Mouse (Mus musculus): ENCODE measurements around the gene Fdx1. TPM values are rescaled to one million over a fixed set of nuclear protein-coding genes. Genes with fewer than 3 reads are reported as not detected.
A peak's percentile ranks its signal among the peaks of the same experiment; 100 is the strongest.

The Fdx1 gene
- polyA plus RNA-seq, 1 experiment from 2014 or later, result 65.0 TPM

- H3K9ac ChIP-seq (replicated peaks; ENCODE audit: low read length), result no peak overlapping the region
- H3K4me1 ChIP-seq (ENCODE audit: control insufficient read depth, insufficient read depth, low read length), result no peaks in the 10 kb centered on the region
- no peak overlapping the region for H3K4me3 ChIP-seq (ENCODE audit: low read depth, low read length)
- no peak overlapping the region for H3K4me2 ChIP-seq (ENCODE audit: low read depth, low read length)
- no peaks in the 10 kb centered on the region for H3K9me3 ChIP-seq (replicated peaks; ENCODE audit: control insufficient read depth, low read length)
- ATAC-seq (replicated peaks; ENCODE audit: insufficient number of reproducible peaks, low FRiP score, low TSS enrichment, low read depth) (no peak), DNase-seq (ENCODE audit: low spot score) (no peak)
- WGBS, result 81% methylated on average over 2 of the region's 2 CpGs
- no peaks in the 10 kb centered on the region for H3K27me3 ChIP-seq (ENCODE audit: control insufficient read depth, insufficient read depth, low read length)
- no peak overlapping the region for H3K27ac ChIP-seq (replicated peaks; ENCODE audit: low read depth, low read length)
- no peaks in the 10 kb centered on the region for H3K36me3 ChIP-seq (replicated peaks; ENCODE audit: control insufficient read depth, insufficient read depth, low read depth, low read length)
Measured at GRCm38 (mm10) chr9:51922756-51923155, 40.6 kb downstream of the Fdx1 start.

- no peak overlapping the region for H3K9ac ChIP-seq (replicated peaks; ENCODE audit: low read length)
- H3K27ac ChIP-seq (replicated peaks; ENCODE audit: low read depth, low read length), result no peak overlapping the region
- no peak overlapping the region for H3K4me2 ChIP-seq (ENCODE audit: low read depth, low read length)
- WGBS, result 63% methylated on average over 1 of the region's 1 CpGs
- no peak overlapping the region for H3K4me3 ChIP-seq (ENCODE audit: low read depth, low read length)
- no peaks in the 10 kb centered on the region for H3K27me3 ChIP-seq (ENCODE audit: control insufficient read depth, insufficient read depth, low read length)
- ATAC-seq (replicated peaks; ENCODE audit: insufficient number of reproducible peaks, low FRiP score, low TSS enrichment, low read depth) (no peak), DNase-seq (ENCODE audit: low spot score) (no peak)
- H3K4me1 ChIP-seq (ENCODE audit: control insufficient read depth, insufficient read depth, low read length), result no peaks in the 10 kb centered on the region
- H3K36me3 ChIP-seq (replicated peaks; ENCODE audit: control insufficient read depth, insufficient read depth, low read depth, low read length), result no peaks in the 10 kb centered on the region
- no peaks in the 10 kb centered on the region for H3K9me3 ChIP-seq (replicated peaks; ENCODE audit: control insufficient read depth, low read length)
Measured at GRCm38 (mm10) chr9:51915580-51915979, 47.8 kb downstream of the Fdx1 start.

- no peak overlapping the region for H3K9ac ChIP-seq (replicated peaks; ENCODE audit: low read length)
- ATAC-seq (replicated peaks; ENCODE audit: insufficient number of reproducible peaks, low FRiP score, low TSS enrichment, low read depth) (no peak), DNase-seq (ENCODE audit: low spot score) (peak; percentile 33)
- no peak overlapping the region for H3K27ac ChIP-seq (replicated peaks; ENCODE audit: low read depth, low read length)
- H3K4me2 ChIP-seq (ENCODE audit: low read depth, low read length), result no peak overlapping the region
- 75% methylated on average over 15 of the region's 15 CpGs for WGBS
- no peaks in the 10 kb centered on the region for H3K36me3 ChIP-seq (replicated peaks; ENCODE audit: control insufficient read depth, insufficient read depth, low read depth, low read length)
- no peaks in the 10 kb centered on the region for H3K4me1 ChIP-seq (ENCODE audit: control insufficient read depth, insufficient read depth, low read length)
- no peaks in the 10 kb centered on the region for H3K27me3 ChIP-seq (ENCODE audit: control insufficient read depth, insufficient read depth, low read length)
- H3K9me3 ChIP-seq (replicated peaks; ENCODE audit: control insufficient read depth, low read length), result no peaks in the 10 kb centered on the region
- H3K4me3 ChIP-seq (ENCODE audit: low read depth, low read length), result no peak overlapping the region
Measured at GRCm38 (mm10) chr9:51914481-51915120, 48.8 kb downstream of the Fdx1 start.

GRCm38 (mm10) chr9:51908838-51909237, 54.5 kb downstream of the Fdx1 start:
- DNase-seq (ENCODE audit: low spot score), result peak; percentile 85
- Histone ChIP-seq H3K36me3 (replicated peaks; ENCODE audit: control insufficient read depth, insufficient read depth, low read depth, low read length) (no peaks in the 10 kb centered on the region), H3K4me1 (ENCODE audit: control insufficient read depth, insufficient read depth, low read length) (no peaks in the 10 kb centered on the region), H3K4me2 (ENCODE audit: low read depth, low read length) (no peak overlapping the region), H3K4me3 (ENCODE audit: low read depth, low read length) (no peak overlapping the region), H3K9ac (replicated peaks; ENCODE audit: low read length) (no peak overlapping the region), H3K27ac (replicated peaks; ENCODE audit: low read depth, low read length) (no peak overlapping the region), H3K9me3 (replicated peaks; ENCODE audit: control insufficient read depth, low read length) (no peaks in the 10 kb centered on the region), H3K27me3 (ENCODE audit: control insufficient read depth, insufficient read depth, low read length) (no peaks in the 10 kb centered on the region)
- peak; percentile 72 for ATAC-seq (replicated peaks; ENCODE audit: insufficient number of reproducible peaks, low FRiP score, low TSS enrichment, low read depth)
- WGBS, result 13% methylated on average over 2 of the region's 2 CpGs

- Histone ChIP-seq H3K9me3 (replicated peaks; ENCODE audit: control insufficient read depth, low read length) (no peaks in the 10 kb centered on the region), H3K27me3 (ENCODE audit: control insufficient read depth, insufficient read depth, low read length) (no peaks in the 10 kb centered on the region), H3K4me1 (ENCODE audit: control insufficient read depth, insufficient read depth, low read length) (no peaks in the 10 kb centered on the region), H3K9ac (replicated peaks; ENCODE audit: low read length) (no peak overlapping the region), H3K4me2 (ENCODE audit: low read depth, low read length) (no peak overlapping the region), H3K36me3 (replicated peaks; ENCODE audit: control insufficient read depth, insufficient read depth, low read depth, low read length) (no peaks in the 10 kb centered on the region), H3K27ac (replicated peaks; ENCODE audit: low read depth, low read length) (no peak overlapping the region), H3K4me3 (ENCODE audit: low read depth, low read length) (no peak overlapping the region)
- WGBS, result 88% methylated on average over 3 of the region's 3 CpGs
- ATAC-seq (replicated peaks; ENCODE audit: insufficient number of reproducible peaks, low FRiP score, low TSS enrichment, low read depth) (no peak), DNase-seq (ENCODE audit: low spot score) (no peak)
Measured at GRCm38 (mm10) chr9:51908255-51908654, 55.1 kb downstream of the Fdx1 start.

GRCm38 (mm10) chr9:51906938-51907337, 56.4 kb downstream of the Fdx1 start:
- H3K9ac ChIP-seq (replicated peaks; ENCODE audit: low read length), result no peak overlapping the region
- no peak for DNase-seq (ENCODE audit: low spot score)
- H3K27me3 ChIP-seq (ENCODE audit: control insufficient read depth, insufficient read depth, low read length), result no peaks in the 10 kb centered on the region
- ATAC-seq (replicated peaks; ENCODE audit: insufficient number of reproducible peaks, low FRiP score, low TSS enrichment, low read depth), result no peak
- H3K27ac ChIP-seq (replicated peaks; ENCODE audit: low read depth, low read length), result no peak overlapping the region
- WGBS, result 89% methylated on average over 8 of the region's 8 CpGs
- no peaks in the 10 kb centered on the region for H3K4me1 ChIP-seq (ENCODE audit: control insufficient read depth, insufficient read depth, low read length)
- no peaks in the 10 kb centered on the region for H3K9me3 ChIP-seq (replicated peaks; ENCODE audit: control insufficient read depth, low read length)
- H3K4me3 ChIP-seq (ENCODE audit: low read depth, low read length), result no peak overlapping the region
- H3K4me2 ChIP-seq (ENCODE audit: low read depth, low read length), result no peak overlapping the region
- no peaks in the 10 kb centered on the region for H3K36me3 ChIP-seq (replicated peaks; ENCODE audit: control insufficient read depth, insufficient read depth, low read depth, low read length)

Other genes with a start within 250 kb of the Fdx1 start
- gene Arhgap20, start 198.2 kb downstream of the Fdx1 start, polyA plus RNA-seq (2014; fragmentation: Nextera tagmentation; extraction: Ambion mirVana), result 1.7 TPM in 2 replicates
- gene Rdx, start 83.6 kb upstream of the Fdx1 start, polyA plus RNA-seq (2014; fragmentation: Nextera tagmentation; extraction: Ambion mirVana), result 202 and 232 TPM in 2 replicates
- 5.5 and 6.0 TPM in 2 replicates for gene Zc3h12c, start 205.0 kb upstream of the Fdx1 start, polyA plus RNA-seq (2014; fragmentation: Nextera tagmentation; extraction: Ambion mirVana)